27 mouse cellular contexts compared by ENCODE assay signal in genomic region chr4:133769157-133769556, GRCm38 (mm10). TPM values are rescaled to one million over a fixed set of nuclear protein-coding genes. Genes with fewer than 3 reads are reported as not detected.
DNase-seq lines count a peak whose midpoint lies in the region; ATAC-seq lines count a peak whose summit lies in the region.
"Had no signal": no experiment of that assay in that cellular context is flagged by ENCODE, and none has a peak within 500 bp of the region (broad histone marks: within the 10 kb centered on the region; RNA-seq: fewer than 3 reads in every experiment).

No protein-coding gene starts in this region.

- H3K9ac ChIP-seq in limb, embryonic 15.5 days = no peak overlapping the region
- H3K9ac ChIP-seq: forebrain, embryonic 12.5 days; forebrain, embryonic 15.5 days; heart, embryonic 13.5 days; hindbrain, embryonic 14.5 days had no signal

- WGBS in limb, embryonic 15.5 days = 83% methylated on average over 3 of the region's 3 CpGs
- 81% methylated on average over 3 of the region's 3 CpGs for WGBS in limb, embryonic 10.5 days

- H3K4me3 ChIP-seq in limb, embryonic 15.5 days = no peak overlapping the region
- no peak overlapping the region for H3K4me3 ChIP-seq in limb, embryonic 10.5 days
- H3K4me3 ChIP-seq: forebrain, embryonic 12.5 days; forebrain, embryonic 15.5 days; heart, adult 2 months; heart, embryonic 10.5 days; heart, embryonic 13.5 days had no signal

- no peaks in the 10 kb centered on the region for H3K9me3 ChIP-seq in limb, embryonic 15.5 days
- no peaks in the 10 kb centered on the region for H3K9me3 ChIP-seq in limb, embryonic 10.5 days (replicated peaks)
- H3K9me3 ChIP-seq: forebrain, embryonic 12.5 days; forebrain, embryonic 15.5 days; heart, embryonic 10.5 days; heart, embryonic 13.5 days had no signal

- no peak for DNase-seq in limb, embryonic 10.5 days (ENCODE audit: low spot score)
- peak; percentile 87 for DNase-seq in ES-CJ7 (ENCODE audit: low read depth, low spot score)
- DNase-seq in R1 (ENCODE audit: low read depth, low spot score) = peak; percentile 89
- no peak for DNase-seq in right cerebral cortex, postnatal 14 days
- no peak for DNase-seq in spleen, postnatal 10 days (ENCODE audit: low spot score in 2 of 2)
- DNase-seq: adrenal gland, adult 2 months; adrenal gland, postnatal 14 days; B cell, adult 2 months; cerebellum, adult 11 months; cerebellum, adult 2 months; cerebellum, adult 9-11 months; cerebellum, postnatal 25 days; gastrocnemius, postnatal 10 days; gastrocnemius, postnatal 36 days; heart, adult 2 months; heart, postnatal 14 days; heart, postnatal 4 days had no signal

- H3K27ac ChIP-seq in limb, embryonic 15.5 days = peak overlapping the region; percentile 48; the same call in 1 of the 2 replicates
- no peak overlapping the region for H3K27ac ChIP-seq in limb, embryonic 10.5 days
- H3K27ac ChIP-seq: forebrain, embryonic 12.5 days; forebrain, embryonic 15.5 days; heart, adult 2 months; heart, embryonic 10.5 days; heart, embryonic 13.5 days; hindbrain, embryonic 14.5 days; hindbrain, postnatal 0 days had no signal

- H3K36me3 ChIP-seq in limb, embryonic 15.5 days = no peaks in the 10 kb centered on the region
- H3K36me3 ChIP-seq in limb, embryonic 10.5 days = no peaks in the 10 kb centered on the region
- H3K36me3 ChIP-seq: forebrain, embryonic 12.5 days; forebrain, embryonic 15.5 days; heart, embryonic 10.5 days; heart, embryonic 13.5 days had no signal

- no peaks in the 10 kb centered on the region for H3K27me3 ChIP-seq in limb, embryonic 15.5 days
- H3K27me3 ChIP-seq in limb, embryonic 10.5 days (ENCODE audit: low read depth, poor library complexity, severe bottlenecking) = no peaks in the 10 kb centered on the region
- H3K27me3 ChIP-seq: CH12.LX; forebrain, embryonic 12.5 days; forebrain, embryonic 15.5 days; heart, embryonic 13.5 days had no signal

- no peak overlapping the region for H3K4me2 ChIP-seq in limb, embryonic 15.5 days
- H3K4me2 ChIP-seq: forebrain, embryonic 12.5 days; forebrain, embryonic 15.5 days; heart, embryonic 13.5 days; hindbrain, embryonic 14.5 days had no signal

- H3K4me1 ChIP-seq in limb, embryonic 15.5 days = no peaks in the 10 kb centered on the region
- no peaks in the 10 kb centered on the region for H3K4me1 ChIP-seq in limb, embryonic 10.5 days
- H3K4me1 ChIP-seq: forebrain, embryonic 12.5 days; forebrain, embryonic 15.5 days; heart, embryonic 10.5 days; heart, embryonic 13.5 days had no signal

- no peak for ATAC-seq in limb, embryonic 15.5 days (ENCODE audit: insufficient number of reproducible peaks, low FRiP score, low TSS enrichment, low read depth)
- ATAC-seq: forebrain, embryonic 15.5 days; hindbrain, postnatal 0 days; inflammation-experienced regulatory T-cells, adult 6 months; intestine, embryonic 16.5 days had no signal

RNA-seq across cellular contexts. Expression of gene Arid1a, which starts 12.6 kb away (rescaled TPM):
- 21.7 and 24.2 TPM in 2 replicates for polyA plus RNA-seq in limb, embryonic 15.5 days (2015; fragmentation: Nextera tagmentation; extraction: Ambion mirVana)
- 42.1 and 46.6 TPM in 2 replicates for polyA plus RNA-seq in limb, embryonic 10.5 days (2016; fragmentation: Nextera tagmentation; extraction: Ambion mirVana)

Comparison
In these comparisons a context has a peak if more than half of its experiments do, and no peak if none do; other contexts are left out.
1. DNase-seq: peak in ES-CJ7 (single experiment) and R1 (single experiment); none in limb, embryonic 10.5 days (single experiment), right cerebral cortex, postnatal 14 days (single experiment) and spleen, postnatal 10 days (0 of 2).